Mouse (Mus musculus): ENCODE data around the gene Zfp651.

- TF ChIP-seq SRF (IDR thresholded peaks at IDR 0.05; ENCODE audit: control insufficient read depth, insufficient read length, low read depth) (no peak), POLR2A (IDR thresholded peaks at IDR 0.05; ENCODE audit: insufficient read length, low read depth) (peak; percentile 30), MYOG (IDR thresholded peaks at IDR 0.05; ENCODE audit: control insufficient read depth in 1 of 3, insufficient read depth in 1 of 3, insufficient read length in 2 of 3, low read depth in 2 of 3) (peak; percentile 30 to 81 (median 59)), TCF12 (IDR thresholded peaks at IDR 0.05; ENCODE audit: insufficient read depth, poor library complexity, severe bottlenecking) (no peak), POLR2AphosphoS2 (IDR thresholded peaks at IDR 0.05; ENCODE audit: insufficient read length, low read depth) (peak; percentile 90), CEBPB (IDR thresholded peaks at IDR 0.05; ENCODE audit: insufficient read depth, poor library complexity, severe bottlenecking) (no peak), MAX (IDR thresholded peaks at IDR 0.05; ENCODE audit: low read depth) (no peak), E2F4 (IDR thresholded peaks at IDR 0.05; ENCODE audit: insufficient read depth) (no peak)
Observed at GRCm38 (mm10) chr9:121757835-121758814, 1.0 kb upstream of the Zfp651 start.

All from myocyte (in vitro differentiated cells).